In genomic region chr6:24350882-24351281, GRCm38 (mm10) we compare ENCODE assay signal across 8 mouse cellular contexts.
DNase-seq lines count a peak whose midpoint lies in the region; TF ChIP-seq lines count a peak whose summit lies in the region.

No protein-coding gene starts in this region.

- no peak for TF ChIP-seq POLR2A in cortical plate, adult 2 months (IDR thresholded peaks at IDR 0.05; ENCODE audit: extremely low read depth, insufficient read depth, low read length)

- peak; percentile 89 for TF ChIP-seq CTCF in cortical plate, adult 2 months (IDR thresholded peaks at IDR 0.05; ENCODE audit: extremely low read depth, insufficient read depth, low read length)
- peak; percentile 98 for TF ChIP-seq CTCF in layer of hippocampus, adult 2 months (conservative IDR thresholded peaks at IDR 0.05)

- WGBS in hindbrain, embryonic 10.5 days, result 17% methylated on average over 5 of the region's 5 CpGs

- no peaks in the 10 kb centered on the region for H3K4me1 ChIP-seq in cortical plate, adult 2 months (ENCODE audit: control insufficient read depth, insufficient read depth, low read length)
- peaks cover 13% of the 10 kb centered on the region; the same call in 1 of the 2 replicates for H3K4me1 ChIP-seq in hindbrain, embryonic 10.5 days (replicated peaks)

- H3K9me3 ChIP-seq in hindbrain, embryonic 10.5 days, result no peaks in the 10 kb centered on the region

- H3K36me3 ChIP-seq in hindbrain, embryonic 10.5 days, result no peaks in the 10 kb centered on the region

- H3K27me3 ChIP-seq in hindbrain, embryonic 10.5 days (ENCODE audit: insufficient read depth, poor library complexity, severe bottlenecking), result no peaks in the 10 kb centered on the region

- H3K27ac ChIP-seq in cortical plate, adult 2 months (ENCODE audit: insufficient read depth, low read length), result no peak overlapping the region
- no peak overlapping the region for H3K27ac ChIP-seq in hindbrain, embryonic 10.5 days
- H3K27ac ChIP-seq in layer of hippocampus, adult 2 months, result peak overlapping the region; percentile 3; the same call in 1 of the 2 replicates

- no peak overlapping the region for H3K4me3 ChIP-seq in cortical plate, adult 2 months (ENCODE audit: insufficient read depth, low read length)
- no peak overlapping the region for H3K4me3 ChIP-seq in hindbrain, embryonic 10.5 days
- no peak overlapping the region for H3K4me3 ChIP-seq in layer of hippocampus, adult 2 months

- DNase-seq in A20 (ENCODE audit: low read depth, low spot score), result peak; percentile 53
- peak; percentile 37 for DNase-seq in Muller cell, postnatal 12 days (ENCODE audit: inconsistent ontology term)
- DNase-seq in hindbrain, embryonic 10.5 days (ENCODE audit: low spot score), result peak; percentile 25
- DNase-seq in layer of hippocampus, adult 2 months (ENCODE audit: low spot score in 2 of 2), result peak; percentile 48 to 53
- peak; percentile 24 for DNase-seq in lung, postnatal 25 days (ENCODE audit: low spot score)
- DNase-seq in right cerebral cortex, postnatal 14 days, result peak; percentile 7
- no peak for DNase-seq in spleen, postnatal 10 days (ENCODE audit: low spot score in 2 of 2)

Comparison
In these comparisons a context has a peak if more than half of its experiments do, and no peak if none do; other contexts are left out.
1. DNase-seq: peak in A20 (single experiment), Muller cell, postnatal 12 days (single experiment), hindbrain, embryonic 10.5 days (single experiment), layer of hippocampus, adult 2 months (2 of 2), lung, postnatal 25 days (single experiment) and right cerebral cortex, postnatal 14 days (single experiment); none in spleen, postnatal 10 days (0 of 2).